Mouse (Mus musculus): ENCODE measurements at regions not wholly inside any gene's neighbourhood (a gene's known extent, or its start where the extent isn't known, plus 50 kb on each side); places are given as distances from the start of the nearest gene placed in this dataset.

DNA sequence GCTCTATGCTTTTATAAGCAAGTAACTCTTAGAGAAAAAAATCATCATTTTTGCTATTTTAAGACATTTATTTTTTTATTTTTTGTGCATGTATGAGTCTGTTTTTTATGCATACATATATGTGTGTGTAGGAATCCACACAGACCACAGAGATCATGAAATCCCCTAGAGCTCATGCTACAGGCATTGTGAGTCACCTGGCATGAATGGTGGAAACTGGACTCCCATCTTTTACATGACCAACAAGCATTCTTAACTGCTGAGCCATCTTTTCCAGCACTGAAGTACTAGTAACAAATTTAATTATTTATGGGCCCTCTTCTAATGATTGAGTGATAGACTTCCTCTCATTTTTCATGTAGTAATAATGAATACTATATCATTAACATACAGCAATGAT is 2531.8 kb upstream of the Gm6569 start:
- H3K27ac ChIP-seq (ENCODE audit: insufficient read depth, low read depth, low read length), result no peak overlapping the region
- no peak for TF ChIP-seq POLR2A (IDR thresholded peaks at IDR 0.05; ENCODE audit: insufficient read depth, low read depth, low read length)
- no peak for TF ChIP-seq CTCF (IDR thresholded peaks at IDR 0.05; ENCODE audit: insufficient read depth, low read depth, low read length)
- H3K4me3 ChIP-seq (ENCODE audit: insufficient read depth, low read depth, low read length), result no peak overlapping the region
- H3K4me1 ChIP-seq (ENCODE audit: control insufficient read depth, insufficient read depth, low read length), result no peaks in the 10 kb centered on the region

DNA sequence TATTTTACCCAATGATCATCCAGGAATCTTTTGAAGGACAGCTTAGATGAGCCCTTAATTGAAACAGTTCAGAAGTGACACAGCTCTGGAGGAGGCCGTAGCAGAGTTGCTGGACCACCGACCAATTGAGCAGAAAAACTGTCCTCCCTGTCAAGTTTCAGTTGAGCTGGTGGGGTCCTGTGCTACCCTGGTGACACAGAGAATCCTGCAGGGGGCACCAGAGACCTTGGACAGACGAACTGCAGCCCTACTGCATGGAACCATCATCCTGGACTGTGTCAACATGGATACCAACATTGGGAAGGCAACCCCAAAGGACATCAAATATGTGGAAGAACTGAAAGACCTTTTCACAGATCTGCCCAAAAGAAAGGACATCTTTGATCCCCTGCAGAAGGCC is 2524.1 kb upstream of the Gm6569 start:
- no peak overlapping the region for H3K4me3 ChIP-seq (ENCODE audit: insufficient read depth, low read depth, low read length)
- no peak overlapping the region for H3K27ac ChIP-seq (ENCODE audit: insufficient read depth, low read depth, low read length)
- TF ChIP-seq POLR2A (IDR thresholded peaks at IDR 0.05; ENCODE audit: insufficient read depth, low read depth, low read length), result no peak
- TF ChIP-seq CTCF (IDR thresholded peaks at IDR 0.05; ENCODE audit: insufficient read depth, low read depth, low read length), result no peak
- H3K4me1 ChIP-seq (ENCODE audit: control insufficient read depth, insufficient read depth, low read length), result no peaks in the 10 kb centered on the region
- WGBS, result 73% methylated on average over 3 of the region's 3 CpGs

DNA sequence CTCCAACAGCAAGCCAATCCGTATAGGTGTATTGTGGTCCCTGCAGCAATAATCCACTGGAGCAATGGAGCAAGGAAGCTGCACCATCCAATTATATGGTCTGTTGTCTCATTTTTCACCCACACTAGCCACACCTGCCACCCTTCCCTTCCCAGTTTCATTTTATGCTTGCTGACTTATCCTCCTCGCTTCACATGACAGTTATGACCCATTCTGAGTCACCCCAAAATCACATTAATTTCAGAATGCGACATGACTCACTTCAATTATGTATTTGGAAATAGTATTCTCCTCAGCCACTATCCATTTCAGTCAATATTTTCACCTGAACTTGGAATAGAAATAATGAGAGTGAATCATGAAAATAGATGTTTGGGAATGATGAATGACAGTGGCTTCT is 2507.8 kb upstream of the Gm6569 start:
- TF ChIP-seq POLR2A (IDR thresholded peaks at IDR 0.05; ENCODE audit: insufficient read depth, low read depth, low read length) (no peak), CTCF (IDR thresholded peaks at IDR 0.05; ENCODE audit: insufficient read depth, low read depth, low read length) (no peak)

DNA sequence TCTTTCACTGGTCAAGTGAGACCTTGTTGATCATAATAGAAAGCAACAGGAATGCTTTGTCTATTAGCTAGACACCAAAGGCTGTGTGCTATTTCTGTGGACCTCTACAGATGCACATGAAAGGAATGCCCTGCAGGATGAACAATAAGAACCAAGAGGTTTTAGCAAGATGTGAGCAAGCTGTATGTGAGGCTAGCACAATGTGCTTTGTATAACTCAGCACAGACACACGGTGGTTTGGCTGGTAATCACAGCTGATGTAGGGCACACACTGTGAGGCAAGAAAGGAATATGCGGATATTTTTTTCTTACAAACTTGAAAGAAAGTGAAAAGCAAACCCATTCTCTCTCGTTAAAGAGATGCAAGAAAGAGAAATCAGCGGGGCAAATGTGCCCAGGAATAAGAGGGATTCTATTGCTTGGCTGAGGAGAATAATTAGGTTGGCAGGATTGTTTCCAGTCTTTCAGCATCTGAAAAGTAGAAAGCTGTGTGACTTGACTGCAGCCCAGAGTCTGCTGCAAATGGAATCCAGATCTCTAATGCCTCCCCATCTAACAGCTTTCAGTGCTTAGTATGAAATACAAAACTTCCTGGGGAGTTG is 2476.1 kb upstream of the Gm6569 start:
- no peak overlapping the region for H3K27ac ChIP-seq (ENCODE audit: insufficient read depth, low read depth, low read length)
- no peak overlapping the region for H3K4me3 ChIP-seq (ENCODE audit: insufficient read depth, low read depth, low read length)
- 24% methylated on average over 4 of the region's 4 CpGs for WGBS
- H3K4me1 ChIP-seq (ENCODE audit: control insufficient read depth, insufficient read depth, low read length), result no peaks in the 10 kb centered on the region
- TF ChIP-seq POLR2A (IDR thresholded peaks at IDR 0.05; ENCODE audit: insufficient read depth, low read depth, low read length) (no peak), CTCF (IDR thresholded peaks at IDR 0.05; ENCODE audit: insufficient read depth, low read depth, low read length) (no peak)

More for the DNA sequence above, 2507.8 kb upstream of the Gm6569 start:
- WGBS, result 82% methylated on average over 3 of the region's 3 CpGs
- no peaks in the 10 kb centered on the region for H3K4me1 ChIP-seq (ENCODE audit: control insufficient read depth, insufficient read depth, low read length)
- no peak overlapping the region for H3K27ac ChIP-seq (ENCODE audit: insufficient read depth, low read depth, low read length)
- H3K4me3 ChIP-seq (ENCODE audit: insufficient read depth, low read depth, low read length), result no peak overlapping the region

DNA sequence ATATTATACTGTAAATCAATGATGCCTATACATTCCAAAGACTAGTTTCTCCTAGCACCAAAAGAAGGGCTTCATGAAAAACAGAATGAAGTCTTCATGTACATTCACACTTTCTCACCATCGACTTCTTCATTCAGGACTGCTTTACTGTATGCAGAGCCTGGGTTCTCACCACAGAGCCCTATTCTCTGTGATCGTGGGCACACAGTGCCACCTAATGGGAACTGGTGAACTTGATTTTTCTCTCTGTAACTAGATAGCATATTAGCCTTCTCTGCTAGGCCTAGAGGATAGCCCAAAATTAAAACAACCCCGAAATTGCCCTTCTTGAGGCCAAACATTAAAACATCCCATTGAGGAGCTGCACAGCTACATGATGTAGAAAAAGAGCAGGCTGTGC is 2458.6 kb upstream of the Gm6569 start:
- H3K27ac ChIP-seq (ENCODE audit: insufficient read depth, low read depth, low read length), result no peak overlapping the region
- TF ChIP-seq CTCF (IDR thresholded peaks at IDR 0.05; ENCODE audit: insufficient read depth, low read depth, low read length) (no peak), POLR2A (IDR thresholded peaks at IDR 0.05; ENCODE audit: insufficient read depth, low read depth, low read length) (no peak)
- 19% methylated on average over 3 of the region's 3 CpGs for WGBS
- H3K4me1 ChIP-seq (ENCODE audit: control insufficient read depth, insufficient read depth, low read length), result no peaks in the 10 kb centered on the region
- no peak overlapping the region for H3K4me3 ChIP-seq (ENCODE audit: insufficient read depth, low read depth, low read length)
